Mouse (Mus musculus) monocyte, adult 5-6 weeks (primary cell): ENCODE results near the gene Itgad. TPM values are rescaled to one million over a fixed set of nuclear protein-coding genes. Genes with fewer than 3 reads are reported as not detected.

Source experiments
- ATAC-seq: fragments of 153-309, 156-312 bp; replicated peaks from 2 replicates; pipeline ENCODE4 v1.8.0; 2017; ENCODE audit warnings: mild to moderate bottlenecking; ENCODE audit not compliant: low TSS enrichment, insufficient number of reproducible peaks, severe bottlenecking, poor library complexity, low FRiP score
- total RNA-seq: library from RNA; stranded (forward); fragments of 200-1000, 200-491, 200-594 nt; gene quantifications from 3 replicates; pipeline ENCODE4 v1.2.3, GENCODE M21; 2017

The Itgad gene
- total RNA-seq, 1 experiment from 2014 or later: 5.6 TPM

GRCm38 (mm10) chr7:128237927-128238778, 84.0 kb downstream of the Itgad start, which contains the start of gene 9130023H24Rik:
Gene 9130023H24Rik, minus strand, starts transcription at chr7:128238031.
- peak; percentile 67 for ATAC-seq

GRCm38 (mm10) chr7:128238991-128239390, 84.8 kb downstream of the Itgad start:
- no peak for ATAC-seq

GRCm38 (mm10) chr7:128240131-128240784, 86.1 kb downstream of the Itgad start:
- no peak for ATAC-seq

GRCm38 (mm10) chr7:128242331-128242730, 88.2 kb downstream of the Itgad start:
- no peak for ATAC-seq

GRCm38 (mm10) chr7:128243921-128244320, 89.7 kb downstream of the Itgad start:
- ATAC-seq: no peak

- no peak for ATAC-seq
Measured at GRCm38 (mm10) chr7:128244410-128245025, 90.3 kb downstream of the Itgad start.

- no peak for ATAC-seq
Measured at GRCm38 (mm10) chr7:128245547-128245946, 91.4 kb downstream of the Itgad start.

GRCm38 (mm10) chr7:128246496-128247391, 92.6 kb downstream of the Itgad start, which contains the start of gene Tgfb1i1:
Gene Tgfb1i1, plus strand, starts transcription at chr7:128246812.
- no peak for ATAC-seq

GRCm38 (mm10) chr7:128247443-128247842, 93.3 kb downstream of the Itgad start:
- ATAC-seq: peak; percentile 62; the same call in 1 of the 2 replicates

- ATAC-seq: no peak
Measured at GRCm38 (mm10) chr7:128248081-128249042, 94.2 kb downstream of the Itgad start.

- ATAC-seq: no peak
Measured at GRCm38 (mm10) chr7:128249998-128250397, 95.8 kb downstream of the Itgad start.

- ATAC-seq: no peak
Measured at GRCm38 (mm10) chr7:128251946-128252345, 97.8 kb downstream of the Itgad start.

- no peak for ATAC-seq
Measured at GRCm38 (mm10) chr7:128252609-128253008, 98.4 kb downstream of the Itgad start.

GRCm38 (mm10) chr7:128254978-128255377, 100.8 kb downstream of the Itgad start:
- ATAC-seq: no peak

- ATAC-seq: no peak
Measured at GRCm38 (mm10) chr7:128255757-128256156, 101.6 kb downstream of the Itgad start.

- ATAC-seq: no peak
Measured at GRCm38 (mm10) chr7:128256783-128257334, 102.7 kb downstream of the Itgad start.

GRCm38 (mm10) chr7:128265411-128265810, 111.2 kb downstream of the Itgad start, which contains the start of gene Slc5a2:
Gene Slc5a2, plus strand, starts transcription at chr7:128265657.
- ATAC-seq: no peak
